Mouse (Mus musculus) megakaryocyte, embryonic 14.5 days (primary cell): ENCODE data around the gene Olfr464. TPM values are rescaled to one million over a fixed set of nuclear protein-coding genes. Genes with fewer than 3 reads are reported as not detected.

ENCODE experiments used
- H3K27me3 ChIP-seq: replicated peaks from 2 replicates; pipeline ENCODE3; 2012; ENCODE audit warnings: inconsistent platforms
- H3K36me3 ChIP-seq: replicated peaks from 2 replicates; pipeline ENCODE3; 2012; ENCODE audit warnings: low read length, inconsistent platforms, mixed read lengths
- H3K4me1 ChIP-seq: 2 replicates; pipeline ENCODE4 v1.6.1; 2012; ENCODE audit warnings: inconsistent platforms
- H3K4me3 ChIP-seq: replicated peaks from 2 replicates; pipeline ENCODE3; 2012; ENCODE audit warnings: moderate library complexity, mild to moderate bottlenecking, inconsistent platforms
- H3K9me3 ChIP-seq: 2 replicates; pipeline ENCODE4 v1.6.1; 2012; ENCODE audit warnings: inconsistent platforms
- FLI1 ChIP-seq: IDR thresholded peaks from 2 replicates; pipeline ENCODE4 v1.6.1; 2012; ENCODE audit warnings: low read length, inconsistent platforms, mixed read lengths
- GATA1 ChIP-seq: IDR thresholded peaks from 3 replicates; pipeline ENCODE4 v1.6.1; 2012; ENCODE audit warnings: mixed read lengths, low read length, inconsistent platforms, borderline replicate concordance
- polyA plus RNA-seq: library from polyadenylated mRNA; stranded (reverse); fragments of >175 nt; gene quantifications from 2 replicates; pipeline ENCODE4 v1.2.3, GENCODE M21; 2012; ENCODE audit warnings: low replicate concordance; ENCODE audit not compliant: insufficient read depth

Gene Olfr464
- polyA plus RNA-seq, result not detected in 2 replicates

GRCm38 (mm10) chr11:87920966-87921365 lies at the start of gene Olfr464:
Gene Olfr464, minus strand, starts transcription at chr11:87920967.
- TF ChIP-seq FLI1 (no peak), GATA1 (no peak)
- Histone ChIP-seq H3K36me3 (no peaks in the 10 kb centered on the region), H3K4me3 (no peak within 1 kb of the TSS), H3K27me3 (peaks cover 8% of the 10 kb centered on the region), H3K4me1 (no peaks in the 10 kb centered on the region), H3K9me3 (no peaks in the 10 kb centered on the region)

GRCm38 (mm10) chr11:87968356-87969122 lies 47.8 kb upstream of the Olfr464 start:
- peaks cover 4% of the 10 kb centered on the region for H3K9me3 ChIP-seq
- H3K27me3 ChIP-seq, result peaks cover 41% of the 10 kb centered on the region
- H3K4me1 ChIP-seq, result peaks cover 43% of the 10 kb centered on the region
- H3K36me3 ChIP-seq, result no peaks in the 10 kb centered on the region
- TF ChIP-seq GATA1 (no peak), FLI1 (no peak)
- H3K4me3 ChIP-seq, result peak overlapping the region; percentile 89

- Histone ChIP-seq H3K27me3 (peaks cover 38% of the 10 kb centered on the region), H3K36me3 (no peaks in the 10 kb centered on the region), H3K4me1 (peaks cover 38% of the 10 kb centered on the region), H3K4me3 (peak overlapping the region; percentile 89), H3K9me3 (peaks cover 4% of the 10 kb centered on the region)
- no peak for TF ChIP-seq FLI1
- TF ChIP-seq GATA1, result no peak
Measured at GRCm38 (mm10) chr11:87967692-87968289, 47.0 kb upstream of the Olfr464 start.

GRCm38 (mm10) chr11:87966214-87966613 lies 45.4 kb upstream of the Olfr464 start:
- no peak for TF ChIP-seq GATA1
- no peak for TF ChIP-seq FLI1
- Histone ChIP-seq H3K27me3 (peaks cover 42% of the 10 kb centered on the region), H3K36me3 (no peaks in the 10 kb centered on the region)

GRCm38 (mm10) chr11:87965293-87965692 lies 44.5 kb upstream of the Olfr464 start:
- Histone ChIP-seq H3K36me3 (no peaks in the 10 kb centered on the region), H3K27me3 (peaks cover 39% of the 10 kb centered on the region), H3K9me3 (peaks cover 8% of the 10 kb centered on the region), H3K4me3 (no peak overlapping the region), H3K4me1 (peaks cover 38% of the 10 kb centered on the region)
- TF ChIP-seq FLI1 (no peak), GATA1 (no peak)

More at GRCm38 (mm10) chr11:87966214-87966613, 45.4 kb upstream of the Olfr464 start:
- no peak overlapping the region for H3K4me3 ChIP-seq
- peaks cover 38% of the 10 kb centered on the region for H3K4me1 ChIP-seq
- peaks cover 4% of the 10 kb centered on the region for H3K9me3 ChIP-seq

- Histone ChIP-seq H3K36me3 (no peaks in the 10 kb centered on the region), H3K4me1 (no peaks in the 10 kb centered on the region), H3K9me3 (peaks cover 9% of the 10 kb centered on the region), H3K4me3 (no peak overlapping the region), H3K27me3 (peaks cover 8% of the 10 kb centered on the region)
- TF ChIP-seq GATA1, result no peak
- TF ChIP-seq FLI1, result no peak
Measured at GRCm38 (mm10) chr11:87957066-87957465, 36.3 kb upstream of the Olfr464 start.

GRCm38 (mm10) chr11:87955144-87955543 lies 34.4 kb upstream of the Olfr464 start:
- Histone ChIP-seq H3K4me3 (no peak overlapping the region), H3K36me3 (no peaks in the 10 kb centered on the region), H3K4me1 (no peaks in the 10 kb centered on the region), H3K9me3 (peaks cover 3% of the 10 kb centered on the region), H3K27me3 (peaks cover 7% of the 10 kb centered on the region)
- TF ChIP-seq FLI1, result no peak
- no peak for TF ChIP-seq GATA1

GRCm38 (mm10) chr11:87949990-87950389 lies 29.2 kb upstream of the Olfr464 start:
- Histone ChIP-seq H3K9me3 (no peaks in the 10 kb centered on the region), H3K36me3 (no peaks in the 10 kb centered on the region), H3K4me3 (no peak overlapping the region), H3K4me1 (no peaks in the 10 kb centered on the region), H3K27me3 (peaks cover 11% of the 10 kb centered on the region)
- no peak for TF ChIP-seq GATA1
- TF ChIP-seq FLI1, result no peak

GRCm38 (mm10) chr11:87935467-87935866 lies 14.7 kb upstream of the Olfr464 start:
- H3K4me3 ChIP-seq, result no peak overlapping the region
- H3K27me3 ChIP-seq, result peaks cover 18% of the 10 kb centered on the region
- H3K4me1 ChIP-seq, result no peaks in the 10 kb centered on the region
- H3K36me3 ChIP-seq, result no peaks in the 10 kb centered on the region
- H3K9me3 ChIP-seq, result peaks cover 19% of the 10 kb centered on the region
- TF ChIP-seq FLI1 (no peak), GATA1 (no peak)

GRCm38 (mm10) chr11:87933731-87934130 lies 13.0 kb upstream of the Olfr464 start:
- Histone ChIP-seq H3K4me1 (no peaks in the 10 kb centered on the region), H3K4me3 (no peak overlapping the region), H3K9me3 (peaks cover 29% of the 10 kb centered on the region), H3K27me3 (peaks cover 16% of the 10 kb centered on the region), H3K36me3 (no peaks in the 10 kb centered on the region)
- TF ChIP-seq FLI1 (no peak), GATA1 (no peak)
